Mouse (Mus musculus): ENCODE measurements around the gene Ppm1k.
"Not testable (repeated sequence)": the region's sequence is repeated elsewhere in the genome, so short reads cannot be mapped to it uniquely, and the experiment has no call there.

Gene Ppm1k

DNA sequence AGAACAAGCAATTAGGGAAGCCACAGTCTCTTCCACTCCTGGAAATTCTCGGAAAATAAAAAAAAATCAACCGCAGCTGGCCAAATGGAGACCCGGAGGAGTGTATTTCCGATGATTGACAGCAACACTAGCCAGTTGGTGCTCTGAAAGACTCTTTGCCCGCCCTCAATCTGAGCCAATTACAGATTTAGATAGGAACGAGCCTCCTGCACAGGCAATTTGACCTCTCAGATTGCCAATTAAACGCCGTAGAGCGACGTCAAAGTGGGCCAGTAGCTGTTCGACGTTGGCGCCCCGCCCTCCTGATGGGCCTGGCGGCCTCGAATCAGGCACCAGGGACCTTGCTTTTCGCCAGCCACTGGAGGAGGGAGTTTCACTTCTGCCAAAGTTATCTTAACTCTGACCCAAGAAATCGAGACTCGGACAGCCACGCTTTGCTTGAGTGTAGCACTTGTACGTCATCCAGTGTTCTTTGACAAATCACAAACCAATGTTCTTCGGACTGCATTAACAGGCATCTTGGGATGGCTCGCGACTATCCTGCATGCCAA is at the start of gene Ppm1k:
Gene Ppm1k, minus strand, starts transcription at position 83 of the 551 bp plus-strand sequence.
- DNase-seq (ENCODE audit: low spot score) = peak; percentile 90

DNA sequence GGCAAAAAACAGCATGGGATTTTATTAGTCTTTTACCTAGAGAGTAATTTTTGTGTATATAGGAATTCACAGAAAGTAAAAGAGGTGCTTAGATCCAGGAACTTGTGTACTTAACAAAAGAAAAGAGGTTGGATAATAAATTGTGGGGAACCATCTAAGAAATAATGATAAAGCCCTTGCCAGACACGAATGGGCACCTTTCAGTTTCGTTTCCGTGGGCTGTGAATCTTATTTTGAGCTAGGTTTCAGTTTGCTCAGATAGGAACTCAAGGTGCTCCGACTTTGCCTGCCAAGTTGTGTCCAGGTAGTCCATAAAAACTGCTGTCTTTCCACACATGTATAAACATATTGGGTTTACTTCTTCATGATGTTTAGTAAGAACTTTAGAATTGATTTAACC is 47.1 kb upstream of the Ppm1k start:
- DNase-seq (ENCODE audit: low spot score) = peak; percentile 26

DNA sequence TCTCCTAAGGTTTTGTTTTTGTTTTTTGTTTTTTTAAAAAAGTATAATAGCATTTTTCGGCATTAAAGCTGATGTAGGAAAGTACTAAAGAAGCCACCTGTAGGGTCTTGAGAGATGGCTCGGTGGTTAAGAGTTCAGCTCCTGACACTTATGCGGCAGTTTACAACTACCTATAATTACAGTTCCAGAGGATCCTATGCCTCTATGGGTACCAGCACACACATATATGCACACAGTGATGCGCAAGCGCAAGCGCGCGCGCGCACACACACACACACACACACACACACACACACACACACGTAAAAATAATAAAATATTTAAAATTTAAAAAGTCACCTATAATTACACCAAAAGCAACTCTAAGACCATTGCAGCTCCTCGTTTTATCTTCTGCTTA is 46.3 kb upstream of the Ppm1k start:
- DNase-seq (ENCODE audit: low spot score) = no peak

DNA sequence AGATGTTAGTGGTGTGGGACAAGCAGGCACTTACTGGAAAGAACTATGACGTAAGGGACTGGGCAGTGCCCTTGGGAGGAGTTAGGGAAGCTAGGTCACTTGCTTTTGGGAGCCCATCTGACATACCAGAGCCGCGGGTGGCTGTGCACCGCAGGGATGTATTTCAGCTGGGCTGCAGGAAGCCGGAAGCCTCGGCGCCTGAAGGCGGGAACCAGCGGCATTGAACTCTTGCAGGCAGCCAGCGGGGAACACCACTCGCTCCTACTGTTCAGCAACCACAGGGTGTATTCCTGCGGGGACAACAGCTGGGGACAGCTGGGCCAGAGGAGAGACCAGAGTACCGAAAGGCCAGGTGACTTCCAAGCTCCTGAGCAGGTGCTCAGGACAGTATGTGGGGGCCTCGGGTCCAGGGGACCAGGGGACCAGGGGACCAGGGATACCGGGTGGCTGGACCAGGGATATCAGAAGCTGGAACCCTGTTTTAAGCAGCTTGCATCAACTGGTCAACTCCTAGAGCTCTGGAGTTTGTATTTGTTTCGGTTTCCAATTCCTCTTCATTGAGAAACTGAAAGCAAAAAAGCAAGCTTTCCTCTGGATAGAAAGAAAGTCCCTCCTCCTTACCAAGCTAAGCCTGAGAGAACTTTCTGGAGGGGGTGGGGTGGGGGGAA is 45.7 kb upstream of the Ppm1k start, which contains the start of gene Herc6:
Gene Herc6, plus strand, starts transcription at position 120 of the 668 bp plus-strand sequence.
- peak; percentile 59 for DNase-seq (ENCODE audit: low spot score)

DNA sequence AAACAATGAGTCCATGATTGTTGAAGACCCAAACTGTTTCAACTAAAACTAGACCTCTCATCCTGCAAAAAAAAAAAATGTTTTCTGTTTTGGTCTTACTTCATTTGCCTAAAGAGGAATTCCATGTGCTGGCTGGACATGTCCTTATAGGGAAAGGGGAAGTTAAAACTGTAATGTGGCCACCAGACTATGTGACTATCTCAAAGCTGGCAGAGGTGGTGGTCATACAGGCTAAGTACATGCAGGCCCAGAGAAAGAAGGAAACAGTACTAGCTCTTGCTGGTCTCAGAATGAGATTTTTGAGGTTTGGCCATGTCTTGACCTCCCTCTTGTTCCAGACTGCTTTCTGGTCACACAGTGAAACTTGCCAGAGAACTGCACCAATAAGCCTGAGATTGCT is 36.3 kb upstream of the Ppm1k start:
- DNase-seq (ENCODE audit: low spot score) = no peak

DNA sequence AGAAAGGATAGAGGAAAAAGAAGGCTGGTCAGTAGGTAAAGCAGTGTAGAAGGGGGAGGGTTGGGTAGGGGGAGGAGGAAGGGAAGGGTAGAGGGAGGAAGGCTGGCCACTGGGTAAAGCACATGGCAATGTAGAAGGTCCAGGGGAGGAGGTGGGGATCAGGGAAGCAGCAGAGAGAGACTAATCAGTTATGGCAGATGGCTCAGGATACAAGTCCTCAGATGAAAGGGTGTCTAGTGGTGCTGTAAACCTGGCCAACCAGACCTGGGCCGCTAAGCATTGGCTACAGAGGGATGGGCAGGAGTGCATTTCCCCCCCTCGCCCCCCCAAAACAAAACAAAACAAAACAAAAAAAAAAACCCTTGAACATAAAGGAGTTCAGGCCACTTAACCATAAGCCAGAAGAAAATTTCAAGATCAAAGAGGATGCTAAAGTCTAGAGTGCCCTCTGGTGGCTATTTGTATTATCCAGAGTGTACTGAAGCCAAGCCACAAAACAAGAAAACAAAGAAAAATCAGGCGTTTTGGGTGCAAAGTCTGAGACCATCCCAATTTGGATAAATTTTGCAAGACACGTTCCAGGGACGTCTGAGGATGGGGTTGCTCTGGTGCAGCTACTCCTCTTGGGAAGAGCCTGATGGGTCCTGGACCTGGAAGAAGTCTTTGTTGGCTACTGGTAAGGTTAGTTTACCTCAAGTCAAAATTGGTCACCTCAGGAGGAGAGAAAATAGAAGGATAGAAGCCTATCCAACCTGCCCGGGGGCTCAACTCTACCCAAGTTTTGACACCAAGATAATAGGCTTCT is 35.1 kb upstream of the Ppm1k start:
- no peak for DNase-seq (ENCODE audit: low spot score)

DNA sequence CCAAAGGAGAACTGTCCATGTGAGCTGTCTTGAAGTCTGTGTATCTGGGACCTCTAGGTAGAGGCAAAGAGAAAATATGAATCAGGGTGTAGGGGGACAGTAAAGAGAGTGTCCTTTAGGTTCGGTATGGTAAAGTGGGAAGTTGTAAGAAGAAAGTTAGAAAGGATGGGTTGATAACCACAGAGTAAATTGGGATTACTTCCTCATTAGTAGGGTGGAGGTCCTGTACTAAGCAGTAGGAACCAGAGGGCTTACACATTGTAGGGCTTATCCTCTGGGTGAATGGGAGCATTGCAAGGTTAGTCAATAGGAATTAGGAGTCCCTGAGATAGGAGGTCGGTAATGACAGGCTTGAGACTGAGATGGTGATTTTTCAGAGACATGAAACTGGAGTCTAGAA is 32.4 kb upstream of the Ppm1k start:
- DNase-seq (ENCODE audit: low spot score) = no peak

DNA sequence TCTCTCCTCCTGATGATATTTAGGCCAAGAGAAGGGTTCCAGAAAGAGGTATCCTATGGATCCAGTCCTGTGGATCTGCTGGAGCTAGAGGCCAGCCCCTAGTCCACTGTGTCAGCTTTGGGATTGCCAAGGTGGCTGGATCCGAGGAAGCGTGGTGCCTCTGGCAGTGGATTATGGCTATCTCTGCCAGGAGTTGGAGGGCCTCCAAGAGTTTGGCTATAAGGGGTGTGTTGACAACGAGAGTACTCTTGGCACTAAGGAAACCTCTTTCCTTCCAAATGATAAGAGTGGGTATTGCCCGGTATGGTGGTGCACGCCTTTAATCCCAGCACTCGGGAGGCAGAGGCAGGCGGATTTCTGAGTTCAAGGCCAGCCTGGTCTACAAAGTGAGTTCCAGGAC is 30.2 kb upstream of the Ppm1k start:
- DNase-seq (ENCODE audit: low spot score) = no peak

DNA sequence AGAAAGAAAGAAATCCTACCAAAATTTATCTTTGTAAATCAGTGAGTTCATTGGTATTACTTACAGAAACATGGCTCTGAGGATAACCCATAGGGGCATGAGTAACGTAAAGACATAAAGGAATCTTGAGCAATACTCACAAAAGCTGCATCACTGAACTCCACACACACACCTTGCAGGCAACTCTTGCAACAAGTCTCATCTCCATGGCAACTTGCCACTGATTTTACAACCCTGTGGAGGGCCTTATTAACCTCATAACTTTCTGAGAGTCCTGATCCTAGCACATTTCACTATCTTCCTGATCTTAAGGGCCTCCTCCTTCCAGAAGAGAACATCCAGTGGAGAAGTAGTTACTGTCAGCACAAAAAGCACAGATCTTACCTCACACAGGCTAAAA is 28.2 kb upstream of the Ppm1k start:
- DNase-seq (ENCODE audit: low spot score) = no peak

DNA sequence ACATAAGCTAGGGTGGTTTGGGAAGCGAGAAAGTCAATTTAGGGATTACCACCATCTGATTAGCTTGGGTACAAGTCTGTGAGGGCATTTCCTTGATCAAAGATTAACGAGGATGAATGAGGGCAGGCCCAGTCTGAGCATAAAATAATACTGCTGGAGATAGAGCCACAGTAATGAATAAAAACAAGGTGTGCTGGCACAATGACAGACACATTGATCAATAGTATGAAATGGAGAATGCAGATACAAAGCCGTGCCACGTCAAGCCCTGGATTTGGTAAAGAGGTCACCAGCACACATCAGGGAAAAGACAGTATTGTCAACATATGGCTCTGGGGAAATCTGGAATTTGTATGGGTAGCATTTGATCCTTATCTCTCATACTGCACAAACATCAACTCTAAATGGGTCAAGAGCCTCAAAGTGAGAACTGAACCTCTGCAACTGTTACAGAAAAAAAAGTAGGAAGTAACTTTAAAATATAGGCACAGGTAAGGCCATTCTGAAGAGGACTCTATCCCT is 22.6 kb upstream of the Ppm1k start:
- DNase-seq (ENCODE audit: low spot score) = no peak

DNA sequence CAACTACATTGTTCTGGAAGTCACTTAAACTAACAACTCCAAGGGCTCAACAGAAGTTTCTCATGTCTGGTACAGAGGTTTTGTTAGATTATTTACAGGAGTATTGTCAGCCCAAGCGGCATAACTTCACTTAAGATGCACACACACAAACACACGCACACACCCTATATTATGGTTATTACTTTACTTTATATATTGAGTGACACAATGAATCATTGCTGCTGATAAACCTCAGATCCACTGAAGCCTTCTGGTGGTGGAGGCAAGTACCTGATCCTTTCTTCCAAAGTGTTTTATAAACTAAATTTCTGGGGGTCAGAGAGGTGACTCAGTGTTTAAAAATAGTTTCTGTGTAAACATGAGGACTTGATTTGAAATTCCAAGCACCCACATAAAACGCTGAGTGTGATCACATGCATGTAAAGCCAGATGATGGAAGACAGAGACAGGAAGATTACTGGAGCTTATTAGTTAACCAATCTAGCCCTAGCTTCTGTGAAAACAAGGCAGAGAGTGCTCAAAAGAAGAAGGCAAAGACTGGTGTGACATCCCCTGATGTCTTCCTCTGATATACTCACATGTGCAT is 16.0 kb upstream of the Ppm1k start:
- DNase-seq (ENCODE audit: low spot score) = no peak

DNA sequence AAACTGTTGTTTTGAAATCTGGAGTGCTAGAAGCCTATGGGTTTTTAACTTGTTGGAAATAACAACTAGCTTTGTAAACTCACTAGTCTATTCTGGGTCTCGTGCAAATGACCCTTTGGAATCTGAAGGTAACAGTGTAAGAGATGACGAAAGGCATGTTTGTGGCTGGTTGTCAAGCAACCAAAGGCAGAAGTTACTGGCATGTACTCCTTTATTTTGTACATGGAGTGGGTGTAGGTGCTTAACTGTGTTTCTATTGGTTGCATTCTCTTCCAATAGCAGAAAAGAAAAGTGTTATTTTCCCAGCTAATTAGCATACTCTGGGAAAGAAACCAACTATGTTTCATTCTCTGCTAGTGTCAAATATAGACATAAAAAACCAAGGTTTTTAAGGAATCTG is 9.6 kb upstream of the Ppm1k start:
- no peak for DNase-seq (ENCODE audit: low spot score)

DNA sequence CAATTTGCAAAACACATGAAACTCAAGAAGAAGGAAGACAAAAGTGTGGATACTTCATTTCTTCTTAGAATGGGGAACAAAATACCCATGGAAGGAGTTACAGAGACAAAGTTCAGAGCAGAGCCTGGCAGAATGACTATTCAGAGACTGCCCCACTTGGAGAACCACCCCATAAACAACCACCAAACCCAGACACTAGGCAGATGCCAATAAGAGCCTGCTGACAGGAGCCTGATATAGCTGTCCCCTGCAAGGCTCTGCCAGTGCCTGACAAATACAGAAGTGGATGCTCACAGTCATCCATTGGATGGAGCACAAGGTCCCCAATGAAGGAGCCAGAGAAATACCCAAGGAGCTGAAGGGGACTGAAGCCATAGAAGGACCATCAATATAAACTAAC is 8.3 kb upstream of the Ppm1k start:
- not testable (repeated sequence) for DNase-seq (ENCODE audit: low spot score)

DNA sequence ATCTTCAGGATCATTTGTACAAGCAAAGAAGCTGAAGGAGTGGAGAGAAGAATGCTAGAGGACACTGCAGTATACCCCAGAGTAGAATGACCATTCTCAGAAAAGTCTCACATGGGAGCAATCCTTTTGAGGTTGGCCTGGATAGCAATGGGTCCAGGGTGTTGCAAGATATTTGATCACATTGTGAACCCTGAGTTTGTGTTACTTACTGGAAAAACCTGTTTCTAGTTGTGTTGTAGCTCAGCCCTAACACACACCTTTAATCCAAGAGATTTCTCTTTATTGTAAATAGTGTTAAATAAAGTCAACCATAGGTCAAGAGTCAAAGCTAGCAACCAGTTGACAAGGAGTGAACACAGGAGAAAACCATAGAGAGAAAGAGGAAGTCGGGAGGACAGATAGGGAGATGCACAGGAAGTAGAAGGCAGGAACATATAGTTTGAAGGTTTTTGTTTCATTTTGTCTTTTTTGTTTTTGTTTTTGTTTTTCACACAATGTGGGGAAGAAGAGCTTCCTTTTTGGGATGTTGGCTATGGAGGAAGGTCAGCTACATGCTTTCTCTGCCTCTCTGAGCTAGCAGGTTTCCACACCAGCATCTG is 6.6 kb upstream of the Ppm1k start:
- DNase-seq (ENCODE audit: low spot score) = no peak

DNA sequence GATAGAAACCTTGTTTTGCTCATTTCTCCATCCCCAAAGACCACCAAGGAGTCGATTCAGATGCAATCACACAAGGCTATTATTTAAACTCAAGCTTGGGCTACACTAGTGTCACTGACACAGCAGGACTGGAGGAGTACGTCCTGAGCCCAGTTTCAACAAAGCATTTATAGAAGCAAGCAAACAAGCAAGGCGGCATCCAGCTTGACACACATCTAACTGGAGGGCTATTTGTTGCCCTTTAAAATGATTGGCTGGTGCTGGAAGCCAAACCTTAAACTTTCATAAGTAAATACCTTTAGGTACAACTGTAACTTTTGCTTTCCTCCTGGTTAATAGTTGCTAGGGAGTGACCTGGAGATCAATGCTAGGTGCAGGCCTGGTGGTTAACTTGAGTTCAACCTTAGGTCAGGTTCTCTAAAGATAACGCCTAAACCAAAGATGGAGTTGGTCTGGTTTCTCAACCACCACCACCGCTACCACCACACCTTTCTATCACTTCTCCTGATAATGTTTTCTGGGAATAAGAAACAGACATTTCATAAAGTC is 5.8 kb upstream of the Ppm1k start:
- no peak for DNase-seq (ENCODE audit: low spot score)

DNA sequence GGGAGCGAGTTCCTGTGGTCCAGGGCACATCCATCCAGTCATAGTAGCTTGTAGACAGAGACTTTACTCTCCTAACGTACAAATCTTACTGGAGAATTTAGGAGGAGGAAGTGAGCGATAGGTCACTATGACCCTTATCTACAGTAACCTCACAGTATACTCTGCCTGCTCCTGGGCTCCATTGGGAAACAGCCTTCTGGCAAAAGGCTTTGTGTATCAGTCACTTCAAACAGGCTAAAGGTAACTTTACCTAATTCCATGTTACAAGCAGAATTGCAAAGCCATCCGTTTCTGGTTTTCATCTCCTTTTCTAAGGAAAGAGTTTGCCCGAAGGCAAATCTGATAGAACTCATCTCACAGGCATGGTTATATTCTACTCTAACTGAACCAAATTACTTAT is 2.6 kb upstream of the Ppm1k start:
- DNase-seq (ENCODE audit: low spot score) = no peak

DNA sequence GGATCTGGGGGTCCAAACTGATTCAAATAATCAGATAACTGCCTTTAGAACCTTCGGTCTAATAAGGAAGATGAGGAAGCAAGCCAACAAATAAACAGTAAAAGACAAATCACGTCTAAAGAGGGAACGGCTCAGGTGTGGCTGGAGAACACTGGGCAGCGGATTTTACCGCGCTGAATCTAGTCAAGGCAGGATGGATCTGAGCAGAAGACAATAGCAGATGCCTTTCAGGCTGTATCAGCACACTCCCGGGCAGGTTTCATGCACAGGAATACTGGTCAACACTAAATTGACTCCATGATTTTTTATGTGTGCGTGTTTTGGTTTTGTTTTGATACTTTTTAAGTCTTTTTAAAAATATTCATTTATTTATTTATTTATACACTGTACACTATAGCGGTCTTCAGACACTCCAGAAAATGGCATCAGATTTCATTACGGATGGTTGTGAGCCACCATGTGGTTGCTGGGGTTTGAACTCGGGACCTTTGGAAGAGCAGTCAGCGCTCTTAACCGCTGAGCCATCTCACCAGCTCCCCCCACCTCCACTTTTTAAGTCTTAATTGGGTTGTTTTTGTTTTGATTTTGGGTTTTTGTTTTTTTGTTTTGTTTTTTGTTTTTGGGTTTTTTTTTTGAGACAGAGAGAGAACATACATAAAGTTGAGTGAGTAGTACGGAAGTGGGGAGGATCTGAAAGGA is 852 bp upstream of the Ppm1k start:
- no peak for DNase-seq (ENCODE audit: low spot score)

DNA sequence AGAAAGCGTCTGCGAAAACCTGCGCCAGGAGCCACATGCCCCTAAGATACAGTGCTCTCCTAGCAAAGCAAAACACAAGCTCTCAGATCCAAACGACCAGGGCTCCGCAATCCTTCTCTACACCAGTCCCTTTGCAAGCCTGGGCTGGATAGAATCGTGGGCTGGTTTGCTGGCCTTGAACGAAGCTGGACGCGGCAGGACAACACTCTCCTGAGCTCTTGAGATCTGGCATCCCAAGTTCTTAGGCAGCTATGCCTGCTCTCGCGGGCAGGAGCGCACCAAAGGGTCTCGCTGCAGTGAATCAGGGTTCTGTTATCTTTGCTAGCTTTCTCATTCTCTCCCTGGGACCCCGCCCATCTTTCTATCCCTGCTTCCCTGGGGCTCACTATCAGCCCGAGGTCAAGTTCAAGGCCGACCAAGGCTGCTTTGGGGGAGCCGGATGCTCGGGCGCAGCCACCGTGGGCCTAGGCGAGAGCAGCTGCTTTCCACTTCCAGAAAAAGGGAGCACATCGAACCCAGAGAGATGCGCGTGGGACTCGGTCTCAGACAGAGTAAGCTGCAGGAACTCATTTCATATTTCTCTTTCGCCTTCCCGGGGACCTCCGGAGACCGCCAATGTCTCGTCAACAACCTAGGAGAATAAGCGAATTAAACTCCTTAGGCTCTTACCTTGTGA is 519 bp downstream of the Ppm1k start:
- peak; percentile 23 for DNase-seq (ENCODE audit: low spot score)

DNA sequence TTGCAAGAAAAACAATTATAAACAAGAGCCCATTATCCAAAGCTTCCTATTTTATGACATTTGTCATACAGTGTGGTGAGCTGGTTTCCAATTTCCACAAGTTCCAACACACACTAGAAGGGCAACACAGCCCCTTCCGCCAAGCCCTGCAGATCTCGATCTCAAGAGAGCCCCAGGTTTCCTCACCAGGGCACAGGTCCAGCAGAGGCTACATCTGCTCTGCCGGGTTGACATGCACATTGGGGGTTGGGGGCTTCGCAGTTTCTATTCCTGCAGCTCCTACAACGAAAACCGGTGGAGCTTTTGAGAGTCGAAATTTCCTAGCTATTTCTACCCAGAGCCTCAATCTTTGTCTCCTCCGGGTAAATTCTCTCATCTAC is 1.0 kb downstream of the Ppm1k start:
- no peak for DNase-seq (ENCODE audit: low spot score)

DNA sequence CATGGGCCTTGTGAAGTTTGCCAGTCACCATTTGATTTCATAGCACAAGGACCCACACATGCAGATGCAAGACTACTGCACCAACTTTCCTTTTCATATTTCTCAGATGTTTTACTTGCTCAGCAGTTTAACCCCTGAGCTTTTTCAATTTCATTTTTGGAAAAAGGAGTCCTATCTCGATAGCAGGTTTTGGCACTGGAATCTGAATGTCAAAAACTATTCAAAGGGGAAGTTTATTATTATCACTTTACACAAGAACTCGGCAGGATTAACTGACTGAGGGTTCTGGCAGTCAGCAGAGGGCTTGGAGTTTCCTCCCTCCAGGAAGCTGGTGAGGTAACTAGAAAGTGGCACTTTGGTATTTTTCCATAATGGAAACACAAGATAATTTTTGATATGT is 1.9 kb downstream of the Ppm1k start:
- DNase-seq (ENCODE audit: low spot score) = no peak

DNA sequence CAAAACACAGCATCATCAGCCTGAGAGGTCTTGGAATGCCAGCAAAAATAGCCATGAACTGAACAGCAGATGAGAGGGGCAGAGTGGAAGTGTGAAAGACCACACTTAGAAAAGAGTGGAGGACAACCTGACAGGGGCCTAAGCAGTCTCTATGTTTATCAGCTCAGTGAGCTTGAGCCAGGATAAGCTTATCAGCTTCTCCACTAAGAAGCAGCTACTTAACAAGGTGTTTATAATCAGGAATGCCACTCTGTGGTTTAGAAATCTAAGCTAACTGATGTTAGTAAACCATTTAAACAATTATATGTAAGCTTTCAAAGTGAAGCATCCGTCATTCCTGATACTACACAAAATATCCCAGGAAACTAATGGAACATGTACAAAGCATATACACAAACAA is 3.2 kb downstream of the Ppm1k start:
- no peak for DNase-seq (ENCODE audit: low spot score)

Data from spleen, adult 12 weeks (tissue).